Mouse (Mus musculus) layer of hippocampus, postnatal 14 days (tissue): ENCODE measurements around the gene Etv4. TPM values are rescaled to one million over a fixed set of nuclear protein-coding genes. Genes with fewer than 3 reads are reported as not detected.
A peak's percentile ranks its signal among the peaks of the same experiment; 100 is the strongest.

Experiments used
- DNase-seq, 2 experiments: peaks; one replicate each; pipeline ENCODE4 v3.0.0; 2021 to 2022; ENCODE audit warnings: low spot score in 2 of 2, mixed read lengths in 1 of 2
- total RNA-seq, 2 experiments: library from RNA; stranded (reverse); gene quantifications; 2 replicates each; pipeline ENCODE4 v1.2.3; 2021

The Etv4 gene
- total RNA-seq, 2 experiments from 2014 or later = 19.3 to 22.1 TPM

- DNase-seq = peak; percentile 13 to 26
Measured at GRCm38 (mm10) chr11:101726765-101727164, 58.4 kb downstream of the Etv4 start.

GRCm38 (mm10) chr11:101725043-101725442, 60.1 kb downstream of the Etv4 start:
- no peak for DNase-seq

- DNase-seq = no peak
Measured at GRCm38 (mm10) chr11:101719986-101720520, 65.1 kb downstream of the Etv4 start.

Other genes starting within 250 kb of the Etv4 start
- 1 to 10 TPM; 1.3 to 3.2 TPM for gene Brca1, start 233.4 kb downstream of the Etv4 start, total RNA-seq
- gene Nbr1, start 233.2 kb downstream of the Etv4 start, total RNA-seq = 100 to 1,000 TPM; 122 to 177 TPM
- 1 to 10 TPM; 2.0 to 4.1 TPM for gene Tmem106a, start 203.1 kb downstream of the Etv4 start, total RNA-seq
- not detected for gene Gm11634, start 186.1 kb downstream of the Etv4 start, total RNA-seq
- 1 to 10 TPM; 4.7 to 6.3 TPM for gene Rdm1, start 158.2 kb downstream of the Etv4 start, total RNA-seq
- gene Arl4d, start 119.8 kb downstream of the Etv4 start, total RNA-seq = 10 to 100 TPM; 12.6 to 14.2 TPM
- gene Dhx8, start 52.5 kb downstream of the Etv4 start, total RNA-seq = 10 to 100 TPM; 32.4 to 34.2 TPM
- gene Meox1, start 109.0 kb upstream of the Etv4 start, total RNA-seq = 1 to 10 TPM; 1.9 to 2.0 TPM
- not detected for gene Sost, start 181.6 kb upstream of the Etv4 start, total RNA-seq
- gene Cfap97d1, start 198.9 kb upstream of the Etv4 start, total RNA-seq = not detected
- gene Dusp3, start 201.6 kb upstream of the Etv4 start, total RNA-seq = 100 to 1,000 TPM; 156 to 159 TPM
- 10 to 100 TPM; 87.4 to 93.8 TPM for gene Mpp3, start 243.1 kb upstream of the Etv4 start, total RNA-seq